Mouse (Mus musculus): ENCODE results near the gene Amn. TPM values are rescaled to one million over a fixed set of nuclear protein-coding genes. Genes with fewer than 3 reads are reported as not detected.

Gene Amn
- not detected for polyA plus RNA-seq (2014; fragmentation: Illumina TruSeq; extraction: RNeasy Lipid Tissue Mini Kit (QIAGEN cat#74804); ENCODE audit: low read depth, low replicate concordance)

GRCm38 (mm10) chr12:111270629-111271277 lies at the start of gene Amn:
TSS of gene Amn (plus strand) at chr12:111271095.

Other genes starting within 250 kb of the Amn start
- gene Rcor1, start 231.7 kb upstream of the Amn start, polyA plus RNA-seq (2014; fragmentation: Illumina TruSeq; extraction: RNeasy Lipid Tissue Mini Kit (QIAGEN cat#74804); ENCODE audit: low read depth, low replicate concordance) = 48.8 TPM
- gene Traf3, start 104.7 kb upstream of the Amn start, polyA plus RNA-seq (2014; fragmentation: Illumina TruSeq; extraction: RNeasy Lipid Tissue Mini Kit (QIAGEN cat#74804); ENCODE audit: low read depth, low replicate concordance) = 12.7 TPM
- gene 4930595D18Rik, start 86.6 kb upstream of the Amn start, polyA plus RNA-seq (2014; fragmentation: Illumina TruSeq; extraction: RNeasy Lipid Tissue Mini Kit (QIAGEN cat#74804); ENCODE audit: low read depth, low replicate concordance) = not detected
- gene Cdc42bpb, start 106.6 kb downstream of the Amn start, polyA plus RNA-seq (2014; fragmentation: Illumina TruSeq; extraction: RNeasy Lipid Tissue Mini Kit (QIAGEN cat#74804); ENCODE audit: low read depth, low replicate concordance) = 9.1 TPM
- not detected for gene Lbhd2, start 135.7 kb downstream of the Amn start, polyA plus RNA-seq (2014; fragmentation: Illumina TruSeq; extraction: RNeasy Lipid Tissue Mini Kit (QIAGEN cat#74804); ENCODE audit: low read depth, low replicate concordance)
- not detected for gene Exoc3l4, start 145.9 kb downstream of the Amn start, polyA plus RNA-seq (2014; fragmentation: Illumina TruSeq; extraction: RNeasy Lipid Tissue Mini Kit (QIAGEN cat#74804); ENCODE audit: low read depth, low replicate concordance)
- 2.9 TPM for gene Tnfaip2, start 171.4 kb downstream of the Amn start, polyA plus RNA-seq (2014; fragmentation: Illumina TruSeq; extraction: RNeasy Lipid Tissue Mini Kit (QIAGEN cat#74804); ENCODE audit: low read depth, low replicate concordance)
- not detected for gene Gm266, start 214.7 kb downstream of the Amn start, polyA plus RNA-seq (2014; fragmentation: Illumina TruSeq; extraction: RNeasy Lipid Tissue Mini Kit (QIAGEN cat#74804); ENCODE audit: low read depth, low replicate concordance)

Measured in adrenal gland, adult 10 weeks (tissue).